Mouse (Mus musculus) adrenal gland, adult (tissue): ENCODE results near the gene Rag2.

Source experiments
- DNase-seq, 2 experiments: peaks; one replicate each; pipeline ENCODE4 v3.0.0; 2022 to 2023; ENCODE audit warnings: low spot score in 1 of 2; ENCODE audit not compliant: inconsistent age in 2 of 2

Gene Rag2

DNA sequence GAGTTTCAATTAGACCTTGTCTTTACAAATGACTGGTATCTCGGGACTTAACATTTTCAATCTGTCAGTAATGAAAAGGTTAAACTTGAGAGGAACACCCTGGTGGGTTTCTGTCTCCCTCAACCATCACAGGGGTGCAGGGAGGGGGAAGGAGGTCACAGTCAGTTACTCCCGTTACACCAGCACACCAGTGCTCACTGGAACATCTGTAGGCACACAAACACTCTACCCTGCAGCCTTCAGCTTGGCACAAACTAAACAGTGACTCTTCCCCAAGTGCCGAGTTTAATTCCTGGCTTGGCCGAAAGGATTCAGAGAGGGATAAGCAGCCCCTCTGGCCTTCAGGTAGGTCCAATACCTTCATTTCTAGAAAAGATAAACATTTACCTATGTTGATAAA is at the start of gene Rag2:
Gene Rag2 (plus strand): TSS at position 193 of the 400 bp plus-strand sequence.
- no peak for DNase-seq

- DNase-seq, result no peak
Measured at GRCm38 (mm10) chr2:101577243-101577642, 47.3 kb upstream of the Rag2 start.

DNA sequence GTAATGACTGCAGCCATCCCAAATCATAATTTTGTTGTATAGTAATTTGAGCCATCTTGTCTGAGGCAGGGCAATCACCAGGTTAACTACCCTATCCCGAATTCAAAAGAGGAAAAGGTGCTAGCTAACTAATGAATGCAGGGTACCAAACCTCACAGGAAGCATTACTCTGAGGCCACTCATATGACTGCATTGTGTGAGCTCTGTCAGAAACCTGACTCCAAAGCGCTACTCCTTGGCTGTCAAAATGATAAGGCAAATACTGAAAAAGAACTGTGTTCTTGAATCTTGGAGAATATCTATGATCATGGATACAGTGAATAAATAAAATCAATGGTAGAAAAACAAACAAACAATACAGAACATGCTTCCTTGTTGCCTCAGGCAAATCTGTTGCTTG is 44.5 kb upstream of the Rag2 start:
- DNase-seq, result no peak

- no peak for DNase-seq
Measured at GRCm38 (mm10) chr2:101580428-101580827, 44.1 kb upstream of the Rag2 start.

DNA sequence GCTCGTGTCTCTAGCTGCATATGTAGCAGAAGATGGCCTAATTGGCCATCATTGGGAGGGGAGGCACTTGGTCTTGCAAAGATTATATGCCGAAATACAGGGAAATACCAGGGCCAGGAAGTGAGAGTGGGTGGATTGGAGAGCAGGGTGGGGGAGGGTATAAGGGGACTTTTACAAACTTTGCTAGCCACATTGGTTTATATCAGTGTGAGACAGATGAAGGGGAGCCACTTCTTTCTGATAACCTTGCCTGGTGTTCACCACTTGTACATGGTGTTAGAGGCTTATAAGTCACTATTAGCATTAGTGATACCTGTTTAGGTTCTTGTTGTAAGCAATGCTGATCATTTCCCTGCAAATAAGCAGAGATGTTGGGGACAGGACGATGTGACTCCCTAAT is 43.5 kb upstream of the Rag2 start:
- DNase-seq, result no peak

GRCm38 (mm10) chr2:101581418-101581817 is 43.1 kb upstream of the Rag2 start:
- no peak for DNase-seq

DNA sequence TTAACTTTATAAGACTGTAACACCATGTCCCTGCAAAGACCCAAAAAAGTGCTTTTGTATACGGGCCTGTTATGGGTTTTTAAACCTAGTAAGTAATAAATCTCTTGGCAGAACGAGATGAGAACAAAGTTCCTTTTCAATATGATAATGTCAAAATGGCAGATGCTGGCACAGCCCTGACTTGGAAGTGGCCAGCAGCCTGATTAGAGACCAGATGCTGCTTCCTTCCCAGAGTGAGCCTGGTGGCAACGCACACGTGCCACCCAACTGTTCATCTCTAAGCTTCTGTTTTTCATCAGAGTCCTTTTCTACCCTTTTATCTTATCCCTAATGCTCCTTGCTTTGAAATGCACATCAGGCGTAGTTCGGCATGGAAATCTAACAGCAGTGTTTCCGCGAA is 33.2 kb upstream of the Rag2 start:
- no peak for DNase-seq

DNA sequence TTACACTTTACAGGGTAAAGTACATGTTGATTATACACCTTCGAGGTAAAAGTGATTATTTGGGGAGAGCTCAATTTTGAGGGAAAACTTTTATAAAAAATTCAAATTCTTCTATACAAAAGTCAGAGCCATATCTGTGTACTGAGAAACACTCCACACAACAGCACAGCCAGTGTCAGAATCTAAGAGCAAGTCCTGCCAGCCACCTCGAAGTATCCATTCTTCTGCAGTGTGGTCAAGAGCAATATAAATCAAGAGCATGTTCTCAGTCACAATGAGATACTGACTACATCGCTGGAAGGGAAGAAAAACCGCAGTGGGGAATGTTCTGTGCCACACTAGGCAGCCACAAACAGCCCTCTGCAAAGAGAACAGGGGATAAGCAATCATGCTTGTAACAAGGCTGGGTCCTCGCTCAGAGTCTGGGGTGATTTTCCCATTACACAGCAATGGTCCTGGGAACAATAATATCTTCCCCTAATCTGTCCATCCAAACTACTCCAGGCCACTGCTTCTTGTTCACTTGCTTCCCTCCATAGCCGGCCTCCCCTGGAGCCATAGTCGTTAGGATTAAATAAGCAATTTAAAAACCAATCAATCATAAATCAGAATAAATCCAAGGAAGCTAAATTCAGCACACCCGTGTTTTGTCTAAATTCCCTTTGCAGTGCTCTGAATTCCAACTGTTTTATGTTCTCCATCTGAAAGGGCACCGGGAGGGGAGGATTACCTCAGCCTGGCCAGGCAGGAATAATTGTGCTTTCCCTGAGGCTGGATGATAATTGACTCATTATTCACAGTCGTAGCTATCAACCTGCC is 32.3 kb upstream of the Rag2 start:
- peak in 1 of 2 experiments; percentile 37 for DNase-seq

DNA sequence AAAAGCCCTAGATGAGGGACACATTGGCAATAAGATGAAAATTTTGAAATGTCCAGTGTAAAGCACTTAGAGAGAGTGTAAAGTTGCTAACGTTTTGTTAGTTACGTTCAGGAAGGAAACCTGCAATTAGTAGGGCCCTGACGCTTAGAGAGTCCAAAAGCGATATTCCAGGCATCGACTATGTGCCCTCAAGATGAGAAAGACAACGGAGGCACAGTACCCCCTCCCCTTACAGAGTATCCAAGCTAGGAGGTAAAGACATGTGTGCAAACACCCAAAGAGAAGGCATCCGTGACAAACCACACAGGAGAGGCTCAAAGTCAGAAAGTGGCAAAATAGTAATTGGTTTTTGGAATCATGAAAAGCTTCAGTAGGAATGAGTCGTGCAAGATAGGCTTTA is 31.6 kb upstream of the Rag2 start:
- no peak for DNase-seq

GRCm38 (mm10) chr2:101594681-101595080 is 29.8 kb upstream of the Rag2 start:
- no peak for DNase-seq

DNA sequence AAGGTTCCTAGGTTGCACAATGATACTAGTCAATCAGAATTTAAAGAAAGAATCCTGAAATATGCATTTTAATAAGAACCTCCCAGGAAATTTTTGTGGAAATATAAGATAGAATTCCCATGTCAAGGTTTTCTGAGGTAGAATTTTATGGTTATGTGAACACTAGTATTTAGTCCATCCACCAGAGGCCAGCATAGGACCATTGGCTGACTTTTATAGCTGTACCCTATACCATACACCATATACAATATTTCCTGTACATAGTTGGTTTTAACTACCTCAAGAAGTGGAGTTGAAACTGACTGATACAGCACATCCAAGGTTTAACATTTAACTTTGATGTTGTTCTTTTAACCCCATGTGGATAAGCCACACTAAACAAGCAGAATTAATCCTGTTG is 27.3 kb upstream of the Rag2 start:
- DNase-seq, result no peak

GRCm38 (mm10) chr2:101598190-101599181 is 26.0 kb upstream of the Rag2 start:
- no peak for DNase-seq

DNA sequence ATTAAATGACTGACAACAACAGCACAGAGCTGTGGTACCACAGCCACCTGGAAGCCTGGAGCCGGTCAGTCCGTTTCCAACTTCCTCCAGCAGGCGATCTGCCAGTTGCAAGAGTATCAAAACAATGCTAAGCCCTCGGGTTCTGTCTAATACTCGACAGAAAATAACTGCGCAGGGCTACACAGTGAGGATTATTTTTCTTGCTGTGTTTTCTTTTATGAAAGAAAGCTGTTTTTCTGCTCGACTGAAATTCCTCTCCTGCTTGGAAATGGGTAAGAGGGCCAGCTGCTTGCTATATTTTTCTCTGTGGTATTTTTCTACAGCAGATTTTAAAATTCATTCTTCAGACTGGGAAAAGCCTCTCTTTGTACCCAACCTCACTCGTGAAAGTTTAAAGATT is 23.8 kb upstream of the Rag2 start:
- peak in 1 of 2 experiments; percentile 44 for DNase-seq

- DNase-seq, result no peak
Measured at GRCm38 (mm10) chr2:101603099-101603498, 21.4 kb upstream of the Rag2 start.

GRCm38 (mm10) chr2:101608232-101608894 is 16.2 kb upstream of the Rag2 start:
- no peak for DNase-seq

GRCm38 (mm10) chr2:101610861-101611260 is 13.7 kb upstream of the Rag2 start:
- DNase-seq, result no peak

GRCm38 (mm10) chr2:101615464-101616305 is 8.8 kb upstream of the Rag2 start:
- no peak for DNase-seq

GRCm38 (mm10) chr2:101618373-101618772 is 6.1 kb upstream of the Rag2 start:
- DNase-seq, result no peak

GRCm38 (mm10) chr2:101620899-101621298 is 3.6 kb upstream of the Rag2 start:
- no peak for DNase-seq

- no peak for DNase-seq
Measured at GRCm38 (mm10) chr2:101621611-101622010, 2.9 kb upstream of the Rag2 start.
